Mouse (Mus musculus) thymus, adult 2 months (tissue): ENCODE measurements at regions not wholly inside any gene's neighbourhood (a gene's known extent, or its start where the extent isn't known, plus 50 kb on each side); places are given as distances from the start of the nearest gene placed in this dataset.

Experiments used
- CTCF ChIP-seq: fragments of 200-500 bp; IDR thresholded peaks from 2 replicates; pipeline ENCODE4 v1.5.1; 2012; ENCODE audit warnings: mild to moderate bottlenecking, control low read depth, low read length, moderate library complexity, borderline replicate concordance; ENCODE audit not compliant: control insufficient read depth, poor library complexity, insufficient read depth; ENCODE audit errors: extremely low read depth
- POLR2A ChIP-seq: fragments of 200-500 bp; IDR thresholded peaks from 2 replicates; pipeline ENCODE4 v1.6.1; 2012; ENCODE audit warnings: mild to moderate bottlenecking, low read length, control low read depth, moderate library complexity; ENCODE audit not compliant: control insufficient read depth, poor library complexity, insufficient read depth; ENCODE audit errors: extremely low read depth

- TF ChIP-seq POLR2A = no peak
- no peak for TF ChIP-seq CTCF
Observed at GRCm38 (mm10) chr8:128075566-128075965, 282.8 kb upstream of the Nrp1 start.
